Mouse (Mus musculus) fat pad, adult 2 months (tissue): ENCODE data around the gene Cyct.

Experiments used
- DNase-seq: peaks from one replicate; pipeline ENCODE4 v3.0.0-alpha.2; 2011; ENCODE audit warnings: low read depth, low spot score; ENCODE audit errors: extremely low read depth

Cyct gene

DNA sequence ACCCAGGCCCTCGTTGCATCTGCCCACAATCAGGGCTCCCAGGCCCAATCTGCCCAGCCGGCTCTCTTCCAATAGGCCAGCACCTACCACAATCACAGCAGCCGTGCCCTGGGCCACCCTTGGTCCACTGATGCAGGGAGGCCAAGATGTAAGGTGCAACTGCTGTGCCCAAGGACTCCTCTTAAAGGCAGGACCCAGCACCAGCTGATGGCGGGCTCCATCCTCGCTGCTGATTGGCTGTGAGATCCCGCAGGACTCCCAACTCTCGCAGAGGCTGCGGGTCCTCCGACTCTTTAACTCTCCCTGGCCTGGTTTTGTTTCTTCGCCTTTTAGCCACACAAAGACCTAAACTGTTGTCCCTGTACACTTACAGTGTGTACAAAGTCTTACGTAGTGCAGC lies at the start of gene Cyct:
TSS of gene Cyct (minus strand) at position 225 of the 400 bp plus-strand sequence.
- DNase-seq = no peak

DNA sequence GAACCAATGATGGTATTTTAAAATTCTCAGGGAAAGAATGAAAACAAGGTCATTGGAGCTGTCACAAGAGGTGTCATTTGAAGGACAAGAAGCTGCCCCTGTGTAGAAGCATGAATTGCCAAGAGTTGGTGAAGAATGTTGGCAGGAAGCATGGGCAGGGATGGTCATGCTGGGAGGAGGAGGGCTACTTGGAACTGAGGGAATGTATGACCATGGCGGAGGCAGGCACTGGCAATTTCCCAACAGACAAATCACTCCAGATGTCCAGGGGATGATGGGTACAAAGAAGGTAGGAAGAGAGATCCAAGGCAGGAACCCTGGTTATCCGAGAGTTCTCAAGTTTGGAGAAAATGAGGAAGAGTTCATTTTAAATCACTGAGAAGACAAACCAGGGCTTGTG lies 49.7 kb upstream of the Cyct start:
- DNase-seq = no peak

DNA sequence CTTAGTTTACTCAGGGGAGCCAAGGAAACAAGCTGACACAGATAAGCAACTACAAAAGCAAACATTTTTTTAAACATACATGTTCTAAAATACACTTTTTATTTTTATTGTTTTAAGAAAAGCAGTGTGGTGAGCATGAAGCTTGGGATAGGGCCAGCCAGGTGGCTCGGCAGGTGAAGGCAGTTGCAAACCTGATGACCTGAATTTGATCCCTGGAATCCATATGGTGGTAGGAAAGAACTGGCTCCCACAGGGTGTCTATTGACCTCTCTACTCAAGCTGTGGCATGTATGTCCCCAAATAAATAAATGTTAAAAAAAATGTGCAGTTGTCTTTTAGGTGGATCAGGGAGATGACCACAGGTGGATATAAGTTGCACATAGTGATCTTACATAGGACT lies 49.3 kb upstream of the Cyct start:
- no peak for DNase-seq

GRCm38 (mm10) chr2:76406937-76407441 lies 46.7 kb upstream of the Cyct start:
- DNase-seq = no peak

- no peak for DNase-seq
Observed at GRCm38 (mm10) chr2:76406151-76406936, 46.1 kb upstream of the Cyct start, which contains the start of gene Osbpl6. Gene Osbpl6 (plus strand): TSS chr2:76406508.

- no peak for DNase-seq
Observed at GRCm38 (mm10) chr2:76405596-76406150, 45.4 kb upstream of the Cyct start.

GRCm38 (mm10) chr2:76400178-76400577 lies 39.9 kb upstream of the Cyct start:
- DNase-seq = no peak

DNA sequence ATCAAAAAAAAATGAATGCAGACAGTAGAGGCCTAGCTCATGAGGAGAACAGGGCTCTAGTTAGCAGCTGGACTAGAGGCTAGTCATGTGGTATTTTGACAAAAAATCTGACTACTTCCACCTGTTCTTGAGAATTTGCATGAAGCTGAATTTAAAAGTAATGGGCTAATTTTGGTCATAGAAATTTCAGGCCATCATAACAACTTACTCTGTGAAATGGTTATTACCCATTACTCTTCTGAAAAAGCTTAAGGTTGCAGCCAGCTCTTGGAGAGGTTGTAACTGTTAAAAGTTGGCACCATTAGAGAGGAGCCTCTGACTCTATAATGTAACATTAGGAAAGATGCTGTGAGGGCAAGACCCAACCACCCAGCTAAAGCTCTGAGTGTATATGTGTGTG lies 26.3 kb upstream of the Cyct start:
- DNase-seq = no peak

GRCm38 (mm10) chr2:76378646-76379045 lies 18.4 kb upstream of the Cyct start:
- DNase-seq = no peak

- DNase-seq = no peak
Observed at GRCm38 (mm10) chr2:76374544-76375206, 14.4 kb upstream of the Cyct start.

DNA sequence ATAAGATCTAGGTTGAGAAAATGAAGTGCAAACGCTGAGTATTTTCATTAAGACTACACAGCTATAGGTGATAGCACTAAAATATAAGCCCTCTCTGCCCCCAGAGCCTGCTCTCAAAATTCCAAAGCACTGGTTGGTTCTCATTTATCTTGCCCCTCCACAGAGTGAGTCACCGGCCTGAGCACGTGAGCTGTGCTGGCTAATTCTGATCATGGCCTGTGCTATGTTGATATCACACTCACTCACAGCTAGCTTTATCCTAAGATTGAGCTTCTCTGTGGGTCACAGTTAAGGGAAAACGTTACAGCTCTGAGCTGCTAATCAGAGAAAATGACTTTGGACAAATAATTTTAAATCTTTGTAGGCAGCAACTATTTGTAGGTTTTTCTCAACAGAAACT lies 12.0 kb upstream of the Cyct start:
- no peak for DNase-seq

DNA sequence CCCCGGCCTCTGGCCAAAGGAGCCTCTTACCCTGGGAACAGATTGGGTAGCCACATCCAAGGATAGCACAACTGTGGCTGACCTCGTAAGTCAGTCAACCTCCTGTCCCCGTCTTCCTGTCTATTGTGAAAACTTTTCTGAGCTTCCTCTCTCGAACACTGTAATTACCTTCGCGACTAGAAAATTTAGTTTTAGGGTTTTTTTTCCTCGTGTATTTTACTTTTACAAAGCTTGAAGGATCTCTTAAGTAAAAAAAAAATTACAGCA lies 10.3 kb upstream of the Cyct start:
- no peak for DNase-seq

- peak; percentile 47 for DNase-seq
Observed at GRCm38 (mm10) chr2:76369821-76370655, 9.8 kb upstream of the Cyct start, which contains the start of gene Rbm45. Gene Rbm45 (plus strand): TSS chr2:76369984.

- DNase-seq = no peak
Observed at GRCm38 (mm10) chr2:76368861-76369660, 8.8 kb upstream of the Cyct start.

GRCm38 (mm10) chr2:76367188-76367922 lies 7.1 kb upstream of the Cyct start:
- DNase-seq = peak; percentile 11

GRCm38 (mm10) chr2:76365811-76366210 lies 5.6 kb upstream of the Cyct start:
- no peak for DNase-seq

- DNase-seq = no peak
Observed at GRCm38 (mm10) chr2:76362111-76362510, 1.9 kb upstream of the Cyct start.

DNA sequence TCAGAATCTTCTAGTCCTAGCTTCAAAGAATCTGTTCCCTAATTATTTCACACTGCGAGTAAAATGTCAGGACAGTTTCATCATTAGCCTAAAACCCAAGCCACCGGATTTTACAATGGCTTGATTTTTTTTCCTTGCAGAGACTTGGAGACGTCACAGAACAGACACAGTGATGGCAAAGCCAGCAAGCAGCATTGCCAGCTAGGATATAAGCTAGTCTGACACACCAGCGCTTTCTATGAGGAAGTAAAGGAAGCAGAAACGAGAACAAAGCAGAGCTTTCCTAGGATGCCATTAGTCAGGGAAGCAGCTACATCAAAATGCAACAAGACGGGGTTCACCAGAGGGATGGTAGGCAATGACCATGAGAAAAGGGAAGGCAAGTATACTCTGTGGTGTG lies 12.4 kb downstream of the Cyct start:
- DNase-seq = no peak

DNA sequence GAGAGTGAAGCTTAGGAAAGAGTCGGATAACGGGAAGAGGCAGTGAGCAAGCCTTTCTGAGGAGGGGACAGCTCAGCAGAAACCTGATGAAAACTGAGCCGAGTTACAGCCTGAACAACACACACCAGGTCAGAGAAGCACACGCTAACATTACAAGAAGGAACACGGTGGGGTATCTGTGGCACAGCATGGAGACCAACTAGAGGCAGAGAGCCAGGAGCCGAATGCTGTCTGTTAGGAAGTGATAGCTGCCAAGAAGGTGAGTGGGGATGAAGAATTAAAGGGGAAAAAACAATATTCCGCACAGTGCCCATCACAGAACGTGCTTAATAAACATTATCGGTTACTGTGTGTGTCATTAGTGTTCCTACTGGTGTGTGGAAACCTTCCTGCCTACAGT lies 18.1 kb downstream of the Cyct start:
- DNase-seq = no peak
